Mouse (Mus musculus) cortical plate, adult 2 months (tissue): ENCODE measurements at regions not wholly inside any gene's neighbourhood (a gene's known extent, or its start where the extent isn't known, plus 50 kb on each side); places are given as distances from the start of the nearest gene placed in this dataset.

Experiments
- CTCF ChIP-seq: fragments of 200-500 bp; IDR thresholded peaks from 2 replicates; pipeline ENCODE4 v1.5.1; 2011; ENCODE audit warnings: mild to moderate bottlenecking, control low read depth, low read length; ENCODE audit not compliant: insufficient read depth; ENCODE audit errors: extremely low read depth
- POLR2A ChIP-seq: fragments of 200-500 bp; IDR thresholded peaks from 2 replicates; pipeline ENCODE4 v1.6.1; 2011; ENCODE audit warnings: mild to moderate bottlenecking, low read length, control low read depth; ENCODE audit not compliant: insufficient read depth; ENCODE audit errors: extremely low read depth

DNA sequence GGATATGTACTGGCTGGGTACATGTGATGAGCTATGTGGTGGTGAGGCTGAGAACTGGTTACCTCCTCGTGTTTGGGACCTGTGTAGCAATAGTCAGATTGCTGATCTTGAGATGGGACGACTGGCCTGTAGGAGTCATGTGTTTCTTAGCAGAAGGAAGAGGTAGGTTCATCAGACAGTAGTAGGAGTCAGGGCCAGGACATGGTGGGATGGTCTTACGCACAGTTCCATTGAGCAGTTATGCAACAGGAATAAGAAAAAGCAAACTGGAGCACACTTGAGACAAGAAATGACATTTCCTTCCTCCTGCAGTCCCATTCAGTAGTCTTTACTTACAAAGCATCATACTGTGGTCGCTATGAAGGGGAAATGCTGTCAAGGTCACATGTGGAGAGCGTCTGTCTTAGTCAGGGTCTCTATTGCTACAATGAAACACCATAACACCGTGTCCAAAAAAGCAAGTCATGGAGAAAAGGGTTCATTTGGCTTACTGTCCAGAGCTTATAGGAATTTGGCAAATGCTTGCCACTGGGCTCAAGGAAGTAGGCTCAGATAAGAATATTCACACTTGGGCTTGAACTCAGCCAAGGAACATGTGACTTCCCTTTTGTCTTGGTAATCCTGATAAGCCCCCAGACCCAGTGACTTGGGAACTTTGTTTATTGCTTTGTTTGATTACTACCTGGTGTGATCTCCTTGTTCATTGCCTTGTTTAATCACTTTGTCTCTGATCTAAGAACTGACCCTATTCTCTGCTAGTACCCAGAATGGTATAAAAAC is 72.0 kb downstream of the Tnfaip3 start:
- TF ChIP-seq CTCF = no peak
- TF ChIP-seq POLR2A = no peak
